Mouse (Mus musculus) forebrain, postnatal 0 days (tissue): Measurements from ENCODE around the gene Olfr411. TPM values are rescaled to one million over a fixed set of nuclear protein-coding genes. Genes with fewer than 3 reads are reported as not detected.

Experiments used
- ATAC-seq: fragments of 200-750 bp; cut with Nextera tagmentation; 2 replicates; pipeline ENCODE4 v1.8.0; 2017; ENCODE audit warnings: mild to moderate bottlenecking, moderate library complexity
- DNase-seq: peaks from one replicate; pipeline ENCODE4 v3.0.0-alpha.2; 2015
- H3K27ac ChIP-seq: fragments of 300-500 bp; sonication (generic); 2 replicates; pipeline ENCODE4 v1.5.1; 2014; ENCODE audit warnings: low read depth, mild to moderate bottlenecking, antibody characterized with exemption, low read length, moderate library complexity, mixed read lengths
- H3K27me3 ChIP-seq: fragments of 300-500 bp; sonication (generic); 2 replicates; pipeline ENCODE4 v1.6.1; 2014; ENCODE audit warnings: mild to moderate bottlenecking, low read length, mixed read lengths; ENCODE audit not compliant: insufficient read depth
- H3K36me3 ChIP-seq: fragments of 300-500 bp; sonication (generic); 2 replicates; pipeline ENCODE4 v1.6.1; 2014; ENCODE audit warnings: mild to moderate bottlenecking, moderate library complexity; ENCODE audit not compliant: insufficient read depth
- H3K4me1 ChIP-seq: fragments of 300-500 bp; sonication (generic); 2 replicates; pipeline ENCODE4 v1.6.1; 2014; ENCODE audit warnings: antibody characterized with exemption; ENCODE audit not compliant: insufficient read depth
- H3K4me2 ChIP-seq: fragments of 300-500 bp; sonication (generic); 2 replicates; pipeline ENCODE4 v1.6.1; 2014; ENCODE audit warnings: low read depth, mild to moderate bottlenecking, moderate library complexity
- H3K4me3 ChIP-seq: fragments of 300-500 bp; sonication (generic); 2 replicates; pipeline ENCODE4 v1.5.1; 2014; ENCODE audit warnings: low read depth, low read length, mixed read lengths
- H3K9ac ChIP-seq: fragments of 300-500 bp; sonication (generic); 2 replicates; pipeline ENCODE4 v1.6.1; 2014; ENCODE audit warnings: mild to moderate bottlenecking
- H3K9me3 ChIP-seq: fragments of 300-500 bp; sonication (generic); 2 replicates; pipeline ENCODE4 v1.6.1; 2016; ENCODE audit warnings: low read length
- CTCF ChIP-seq: sonication (generic); IDR thresholded peaks from 2 replicates; pipeline ENCODE4 v1.5.1; 2016; ENCODE audit warnings: antibody characterized with exemption, control low read depth, low read depth
- WGBS: fragments of 180-500 bp; shearing (Covaris S2); extraction: QIAGEN DNeasy Blood & Tissue Kit; methylation state at CpG from one replicate; pipeline ENCODE4 v1.1.7; 2014; 5-methylcytosine and 5-hydroxymethylcytosine counted together
- polyA plus RNA-seq: library from polyadenylated mRNA; unstranded; fragments of >200 nt; fragmentation: Nextera tagmentation; extraction: Ambion mirVana; gene quantifications from 2 replicates; pipeline ENCODE4 v1.2.1, GENCODE M21; 2015
- total RNA-seq: library from RNA; depleted of rRNA; stranded (reverse); fragments of >200 nt; gene quantifications from 2 replicates; pipeline ENCODE4 v1.2.3, GENCODE M21; 2014; rRNA removed

The Olfr411 gene
- total and polyA plus RNA-seq, 2 experiments from 2014 or later, result not detected

GRCm38 (mm10) chr11:74326044-74326443 is 26.4 kb downstream of the Olfr411 start:
- TF ChIP-seq CTCF, result no peak
- Histone ChIP-seq H3K4me1 (no peaks in the 10 kb centered on the region), H3K4me2 (no peak overlapping the region), H3K9ac (no peak overlapping the region), H3K27me3 (no peaks in the 10 kb centered on the region), H3K9me3 (no peaks in the 10 kb centered on the region), H3K27ac (no peak overlapping the region), H3K36me3 (no peaks in the 10 kb centered on the region), H3K4me3 (no peak overlapping the region)
- no peak for DNase-seq
- WGBS, result 80% methylated on average over 2 of the region's 2 CpGs
- ATAC-seq, result no peak

Other genes with a start within 250 kb of the Olfr411 start
- gene Olfr401, start 238.9 kb downstream of the Olfr411 start, total RNA-seq, result not detected in 2 replicates
- gene Olfr401, start 238.9 kb downstream of the Olfr411 start, polyA plus RNA-seq, result not detected in 2 replicates
- gene Olfr402, start 199.1 kb downstream of the Olfr411 start, total RNA-seq, result not detected in 2 replicates
- not detected in 2 replicates for gene Olfr402, start 199.1 kb downstream of the Olfr411 start, polyA plus RNA-seq
- gene Olfr403, start 166.4 kb downstream of the Olfr411 start, total RNA-seq, result not detected in 2 replicates
- not detected in 2 replicates for gene Olfr403, start 166.4 kb downstream of the Olfr411 start, polyA plus RNA-seq
- gene Olfr43, start 141.3 kb downstream of the Olfr411 start, total RNA-seq, result not detected in 2 replicates
- not detected in 2 replicates for gene Olfr43, start 141.3 kb downstream of the Olfr411 start, polyA plus RNA-seq
- gene Olfr406, start 92.8 kb downstream of the Olfr411 start, total RNA-seq, result not detected in 2 replicates
- gene Olfr406, start 92.8 kb downstream of the Olfr411 start, polyA plus RNA-seq, result not detected in 2 replicates
- gene Olfr59, start 68.9 kb downstream of the Olfr411 start, total RNA-seq, result not detected in 2 replicates
- gene Olfr59, start 68.9 kb downstream of the Olfr411 start, polyA plus RNA-seq, result not detected in 2 replicates
- not detected in 2 replicates for gene Olfr410, start 14.6 kb downstream of the Olfr411 start, total RNA-seq
- gene Olfr410, start 14.6 kb downstream of the Olfr411 start, polyA plus RNA-seq, result not detected in 2 replicates
- gene Olfr412, start 9.4 kb upstream of the Olfr411 start, total RNA-seq, result not detected in 2 replicates
- not detected in 2 replicates for gene Olfr412, start 9.4 kb upstream of the Olfr411 start, polyA plus RNA-seq